Mouse (Mus musculus): ENCODE data around the gene Umad1.

DNA sequence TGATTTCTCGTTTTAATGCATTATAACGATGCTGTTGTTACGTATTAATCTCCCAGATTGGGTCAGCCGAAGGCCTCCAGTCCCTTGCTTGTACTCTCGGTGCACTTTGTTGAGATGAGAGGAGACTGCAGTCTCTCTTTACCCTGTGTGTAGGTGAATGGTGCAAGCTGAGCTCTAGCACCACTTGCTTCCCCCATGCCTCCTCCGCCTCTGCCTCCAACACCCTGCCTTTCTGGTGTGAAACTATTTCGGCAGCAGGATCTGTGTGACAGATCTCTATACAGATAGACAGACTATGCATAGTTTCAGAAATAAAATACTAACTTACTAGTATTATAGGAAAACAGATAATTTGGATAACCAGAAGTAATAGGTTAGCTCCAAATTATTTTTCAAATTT, 101.7 kb downstream of the Umad1 start:
- TF ChIP-seq POLR2A (IDR thresholded peaks at IDR 0.05; ENCODE audit: insufficient read length, low read depth) (no peak), POLR2AphosphoS2 (IDR thresholded peaks at IDR 0.05; ENCODE audit: insufficient read length, low read depth) (no peak), MAX (IDR thresholded peaks at IDR 0.05; ENCODE audit: low read depth) (no peak), TCF12 (IDR thresholded peaks at IDR 0.05; ENCODE audit: insufficient read depth, poor library complexity, severe bottlenecking) (no peak), USF1 (IDR thresholded peaks at IDR 0.05; ENCODE audit: low read depth) (no peak), MYOG (IDR thresholded peaks at IDR 0.05; ENCODE audit: control insufficient read depth in 1 of 3, insufficient read depth in 1 of 3, insufficient read length in 2 of 3, low read depth in 2 of 3) (no peak), TCF3 (IDR thresholded peaks at IDR 0.05; ENCODE audit: insufficient read length, low read depth) (no peak), CEBPB (IDR thresholded peaks at IDR 0.05; ENCODE audit: insufficient read depth, poor library complexity, severe bottlenecking) (no peak)
